Mouse (Mus musculus) embryonic fibroblast, embryonic 13.5 days (primary cell): ENCODE results near the gene Cd5. TPM values are rescaled to one million over a fixed set of nuclear protein-coding genes. Genes with fewer than 3 reads are reported as not detected.

Source experiments
- H3K27ac ChIP-seq: 2 replicates; pipeline ENCODE4 v1.5.1; 2012; ENCODE audit warnings: low read length, control low read depth, inconsistent platforms; ENCODE audit not compliant: insufficient read depth
- H3K4me1 ChIP-seq: 2 replicates; pipeline ENCODE4 v1.6.1; 2011; ENCODE audit warnings: low read length; ENCODE audit not compliant: control insufficient read depth, insufficient read depth
- H3K4me3 ChIP-seq: 2 replicates; pipeline ENCODE4 v1.5.1; 2011; ENCODE audit warnings: mild to moderate bottlenecking, control low read depth, low read length; ENCODE audit not compliant: insufficient read depth
- CTCF ChIP-seq: IDR thresholded peaks from 2 replicates; pipeline ENCODE4 v1.5.1; 2011; ENCODE audit warnings: mild to moderate bottlenecking, control low read depth, low read length, moderate library complexity, borderline replicate concordance; ENCODE audit not compliant: insufficient read depth
- POLR2A ChIP-seq: IDR thresholded peaks from 2 replicates; pipeline ENCODE4 v1.6.1; 2011; ENCODE audit warnings: low read depth, mild to moderate bottlenecking, control low read depth, low read length, moderate library complexity
- polyA plus RNA-seq: library from polyadenylated mRNA; stranded (reverse); fragments of >200 nt; gene quantifications from 2 replicates; pipeline ENCODE4 v1.2.4, GENCODE M21; 2011; ENCODE audit warnings: low read depth; ENCODE audit not compliant: missing spikeins, insufficient read length

The Cd5 gene
- polyA plus RNA-seq, 1 experiment, result not detected

GRCm38 (mm10) chr19:10710088-10710511 lies 28.7 kb downstream of the Cd5 start:
- H3K27ac ChIP-seq, result no peak overlapping the region
- TF ChIP-seq CTCF (peak; percentile 79), POLR2A (no peak)

GRCm38 (mm10) chr19:10709360-10710087 lies 29.3 kb downstream of the Cd5 start:
- no peaks in the 10 kb centered on the region for H3K4me1 ChIP-seq
- TF ChIP-seq CTCF (peak; percentile 99), POLR2A (no peak)
- H3K4me3 ChIP-seq, result no peak overlapping the region
- H3K27ac ChIP-seq, result peak overlapping the region; percentile 13; the same call in 1 of the 2 replicates

More at GRCm38 (mm10) chr19:10710088-10710511, 28.7 kb downstream of the Cd5 start:
- Histone ChIP-seq H3K4me3 (no peak overlapping the region), H3K4me1 (no peaks in the 10 kb centered on the region)

- TF ChIP-seq CTCF (no peak), POLR2A (no peak)
- Histone ChIP-seq H3K27ac (peak overlapping the region; percentile 13; the same call in 1 of the 2 replicates), H3K4me1 (no peaks in the 10 kb centered on the region), H3K4me3 (no peak overlapping the region)
These were observed 29.9 kb downstream of the Cd5 start for GRCm38 (mm10) chr19:10708900-10709299.

GRCm38 (mm10) chr19:10707881-10708280 lies 30.9 kb downstream of the Cd5 start:
- Histone ChIP-seq H3K4me3 (no peak overlapping the region), H3K27ac (no peak overlapping the region), H3K4me1 (no peaks in the 10 kb centered on the region)
- no peak for TF ChIP-seq CTCF
- no peak for TF ChIP-seq POLR2A

- H3K4me3 ChIP-seq, result no peak overlapping the region
- H3K4me1 ChIP-seq, result no peaks in the 10 kb centered on the region
- no peak overlapping the region for H3K27ac ChIP-seq
- TF ChIP-seq CTCF, result no peak
- no peak for TF ChIP-seq POLR2A
These were observed 31.5 kb downstream of the Cd5 start for GRCm38 (mm10) chr19:10707087-10707875.

GRCm38 (mm10) chr19:10703470-10703869 lies 35.3 kb downstream of the Cd5 start:
- TF ChIP-seq CTCF (no peak), POLR2A (no peak)
- peaks cover 8% of the 10 kb centered on the region for H3K4me1 ChIP-seq

GRCm38 (mm10) chr19:10702125-10702524 lies 36.7 kb downstream of the Cd5 start:
- H3K4me3 ChIP-seq, result no peak overlapping the region
- H3K27ac ChIP-seq, result no peak overlapping the region
- no peak for TF ChIP-seq POLR2A
- no peak for TF ChIP-seq CTCF
- peaks cover 15% of the 10 kb centered on the region for H3K4me1 ChIP-seq

More at GRCm38 (mm10) chr19:10703470-10703869, 35.3 kb downstream of the Cd5 start:
- H3K4me3 ChIP-seq, result no peak overlapping the region
- H3K27ac ChIP-seq, result no peak overlapping the region

- TF ChIP-seq CTCF, result no peak
- TF ChIP-seq POLR2A, result no peak
- Histone ChIP-seq H3K4me3 (no peak overlapping the region), H3K27ac (no peak overlapping the region), H3K4me1 (peaks cover 18% of the 10 kb centered on the region)
These were observed 37.6 kb downstream of the Cd5 start for GRCm38 (mm10) chr19:10701013-10701726.

GRCm38 (mm10) chr19:10699851-10700250 lies 39.0 kb downstream of the Cd5 start:
- no peak for TF ChIP-seq POLR2A
- no peak for TF ChIP-seq CTCF
- peaks cover 20% of the 10 kb centered on the region for H3K4me1 ChIP-seq
- no peak overlapping the region for H3K27ac ChIP-seq
- no peak overlapping the region for H3K4me3 ChIP-seq
